Mouse (Mus musculus): ENCODE results near the gene Tnfsf12.
A peak's percentile ranks its signal among the peaks of the same experiment; 100 is the strongest.
"Not testable (repeated sequence)": the region's sequence is repeated elsewhere in the genome, so short reads cannot be mapped to it uniquely, and the experiment has no call there.

The Tnfsf12 gene

DNA sequence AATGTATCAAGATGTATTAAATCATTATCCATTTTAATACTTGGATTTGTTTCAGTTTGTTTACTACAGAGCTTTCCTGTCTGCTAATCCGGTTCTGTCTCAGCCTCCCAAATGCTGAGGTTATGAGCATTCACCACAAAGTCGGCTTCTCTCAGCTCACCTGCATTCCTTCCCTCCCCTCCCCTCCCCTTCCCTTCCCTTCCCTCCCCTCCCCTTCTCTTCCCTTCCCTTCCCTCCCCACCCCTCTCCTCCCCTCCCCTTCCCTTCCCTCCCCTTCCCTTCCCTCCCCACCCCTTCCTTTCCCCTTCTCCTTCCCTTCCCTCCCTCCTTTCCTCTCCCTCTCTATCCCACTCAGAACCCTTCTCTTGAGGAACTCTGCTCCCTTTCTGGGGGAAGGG lies 9.0 kb upstream of the Tnfsf12 start:
- DNase-seq (ENCODE audit: low spot score), result no peak

DNA sequence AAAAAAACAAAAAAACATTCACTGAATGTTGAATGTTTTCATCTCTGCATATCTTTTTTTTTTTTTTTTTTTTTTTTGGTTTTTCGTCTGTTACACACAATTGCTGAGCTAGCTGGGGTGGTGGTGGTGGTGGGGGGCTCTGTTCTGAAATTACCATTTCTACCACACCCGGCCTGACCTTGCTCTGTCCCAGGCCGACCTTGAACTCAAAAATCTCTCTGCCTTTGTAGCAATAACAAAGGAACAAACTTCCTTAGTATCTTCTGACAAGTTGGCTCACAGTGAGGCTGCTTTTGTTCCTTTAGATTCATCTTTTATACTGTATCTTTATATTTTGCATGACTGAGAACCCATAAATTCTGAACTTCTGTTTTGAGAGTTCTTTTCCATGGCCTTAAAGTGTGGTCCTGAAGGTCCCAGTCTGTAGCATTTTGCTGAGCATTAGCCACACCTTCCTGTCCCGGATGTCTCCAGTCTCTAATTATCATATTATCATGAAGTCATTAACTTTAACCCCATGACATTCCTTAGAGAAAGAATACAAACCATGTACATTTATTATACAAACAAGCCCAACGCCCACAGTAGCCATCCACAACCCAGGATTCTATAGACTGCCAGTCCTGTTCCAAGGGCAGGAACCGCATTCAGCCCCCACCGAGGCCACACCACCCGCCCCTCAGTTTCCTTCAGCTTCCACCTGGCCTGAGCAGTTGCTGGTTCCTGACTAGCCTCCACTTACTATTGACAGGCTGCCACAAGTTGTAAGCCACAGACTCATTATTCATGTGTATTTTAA lies 8.4 kb upstream of the Tnfsf12 start:
- no peak for DNase-seq (ENCODE audit: low spot score)

DNA sequence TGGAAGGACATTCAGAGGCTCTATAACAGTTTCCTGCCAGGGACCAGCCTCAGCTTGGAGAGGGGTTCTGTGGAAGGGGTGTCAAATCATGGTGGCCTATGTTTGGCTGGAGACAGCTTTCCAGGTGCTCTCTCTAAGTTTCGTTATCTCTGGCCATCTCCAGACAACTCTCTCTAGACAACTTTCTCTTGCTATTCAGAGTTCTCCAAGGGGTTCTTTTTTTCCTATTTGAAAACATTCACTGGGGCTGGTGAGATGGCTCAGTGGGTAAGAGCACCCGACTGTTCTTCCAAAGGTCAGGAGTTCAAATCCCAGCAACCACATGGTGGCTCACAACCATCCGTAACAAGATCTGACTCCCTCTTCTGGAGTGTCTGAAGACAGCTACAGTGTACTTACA lies 7.7 kb upstream of the Tnfsf12 start:
- DNase-seq (ENCODE audit: low spot score), result not testable (repeated sequence)

DNA sequence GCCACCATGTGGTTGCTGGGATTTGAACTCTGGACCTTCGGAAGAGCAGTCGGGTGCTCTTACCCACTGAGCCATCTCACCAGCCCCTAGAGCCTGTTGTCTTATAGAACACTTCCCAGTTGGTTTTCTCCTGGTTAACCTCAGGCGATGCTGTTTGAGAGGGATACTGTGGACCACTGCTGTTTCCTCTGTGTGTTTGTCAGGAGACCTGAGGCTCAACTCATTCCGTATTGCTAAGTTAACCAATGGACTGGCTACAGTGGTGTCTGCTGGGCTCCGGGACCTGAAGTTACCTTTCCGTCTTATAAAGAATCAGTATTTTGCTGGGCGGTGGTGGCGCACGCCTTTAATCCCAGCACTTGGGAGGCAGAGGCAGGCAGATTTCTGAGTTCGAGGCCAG lies 7.2 kb upstream of the Tnfsf12 start:
- DNase-seq (ENCODE audit: low spot score), result not testable (repeated sequence)

DNA sequence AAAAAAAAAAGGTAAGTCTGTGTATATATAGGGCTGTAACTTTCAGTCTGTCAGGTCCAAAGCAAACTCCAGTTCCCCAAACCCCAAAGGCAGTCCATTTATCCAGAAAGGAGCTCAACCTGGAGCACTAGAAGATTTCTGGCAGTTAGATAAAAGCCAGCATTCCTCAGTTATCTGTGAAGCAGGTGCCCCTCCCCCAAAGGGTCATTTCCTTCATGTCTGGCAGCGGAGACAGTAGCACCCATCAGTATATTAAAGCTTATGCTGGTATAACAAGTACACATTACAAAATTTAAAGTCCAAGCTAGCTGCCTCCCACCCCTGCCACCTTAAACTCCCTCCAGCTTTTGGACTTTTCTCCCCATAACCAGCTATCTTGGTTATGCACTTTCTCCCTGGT lies 3.9 kb upstream of the Tnfsf12 start:
- no peak for DNase-seq (ENCODE audit: low spot score)

DNA sequence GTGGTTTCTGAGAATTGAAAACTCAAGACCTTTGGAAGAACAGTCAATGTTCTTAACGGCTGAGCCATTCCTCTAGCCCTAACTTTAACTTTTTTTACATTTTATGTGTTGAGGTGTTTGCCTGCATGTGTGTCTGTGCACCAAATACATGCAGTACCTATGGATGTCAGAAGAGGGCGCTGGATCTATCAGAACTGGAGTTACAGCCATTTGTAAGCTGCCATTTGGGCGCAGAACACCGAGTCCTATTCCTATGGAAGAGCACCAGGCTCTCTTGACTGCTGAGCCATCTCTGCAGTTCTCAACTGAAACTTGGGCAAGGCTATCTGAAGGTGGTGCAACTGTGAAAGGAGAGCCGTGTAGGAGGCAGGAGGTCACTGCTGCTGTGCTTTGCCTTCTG lies 2.9 kb upstream of the Tnfsf12 start:
- no peak for DNase-seq (ENCODE audit: low spot score)

DNA sequence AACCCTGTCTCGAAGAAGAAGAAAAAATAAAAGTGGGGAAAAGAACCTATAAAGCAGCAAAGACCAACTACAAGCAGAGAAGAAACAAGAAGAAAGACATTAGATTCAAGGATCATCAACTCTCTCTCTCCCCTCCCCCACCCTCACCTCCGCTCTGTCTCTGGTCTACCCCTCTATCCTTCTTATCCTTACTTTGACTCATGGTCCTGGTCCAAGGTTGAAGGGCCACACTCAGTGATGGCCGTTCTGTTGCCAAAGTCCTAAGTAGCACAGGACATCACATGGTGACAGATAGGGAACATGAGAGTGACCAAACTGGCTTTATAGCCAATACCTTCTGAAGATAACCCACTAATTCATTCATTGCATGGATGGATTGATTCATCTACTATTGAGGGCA lies 1.7 kb upstream of the Tnfsf12 start:
- DNase-seq (ENCODE audit: low spot score), result no peak

DNA sequence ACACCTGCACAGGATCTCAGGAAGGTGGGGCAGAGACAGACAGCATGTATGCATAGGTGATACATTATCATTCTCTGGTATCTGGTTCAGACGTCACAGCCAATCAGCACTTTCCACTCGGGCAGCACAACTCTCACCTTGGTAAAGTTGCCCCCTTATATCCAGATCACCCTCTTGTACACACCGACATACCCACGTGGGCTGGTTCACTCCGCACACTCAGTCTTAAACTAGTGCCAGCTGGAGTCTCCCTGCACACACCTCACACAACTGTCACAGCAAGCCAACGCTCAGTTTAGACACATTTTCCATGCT lies 646 bp downstream of the Tnfsf12 start:
- no peak for DNase-seq (ENCODE audit: low spot score)

DNA sequence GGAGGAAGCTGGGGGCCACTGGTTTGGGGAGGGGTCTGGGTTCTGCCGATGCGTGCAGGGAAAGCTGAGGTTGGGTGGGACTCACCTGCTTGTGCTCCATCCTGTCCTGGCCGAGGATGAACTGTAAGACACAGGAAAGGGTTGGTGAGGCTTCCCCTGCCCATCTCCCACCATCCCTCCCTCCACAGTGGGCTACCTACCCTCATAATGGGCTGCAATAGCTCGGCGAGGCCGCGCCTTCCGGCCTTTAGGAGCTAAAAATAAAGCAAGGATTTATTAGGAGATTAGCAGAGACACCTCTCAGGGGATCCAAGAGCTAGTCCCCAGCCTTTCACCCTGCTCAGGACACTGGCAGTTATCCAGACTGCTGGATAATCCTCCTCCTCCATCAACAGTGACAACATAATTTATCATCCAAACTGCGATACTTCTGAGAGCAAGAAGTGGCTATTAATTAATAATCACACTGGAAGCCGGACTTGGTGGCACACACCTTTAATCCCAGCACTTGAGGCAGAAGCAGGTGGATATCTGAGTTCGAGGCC lies 2.2 kb downstream of the Tnfsf12 start:
- no peak for DNase-seq (ENCODE audit: low spot score)

DNA sequence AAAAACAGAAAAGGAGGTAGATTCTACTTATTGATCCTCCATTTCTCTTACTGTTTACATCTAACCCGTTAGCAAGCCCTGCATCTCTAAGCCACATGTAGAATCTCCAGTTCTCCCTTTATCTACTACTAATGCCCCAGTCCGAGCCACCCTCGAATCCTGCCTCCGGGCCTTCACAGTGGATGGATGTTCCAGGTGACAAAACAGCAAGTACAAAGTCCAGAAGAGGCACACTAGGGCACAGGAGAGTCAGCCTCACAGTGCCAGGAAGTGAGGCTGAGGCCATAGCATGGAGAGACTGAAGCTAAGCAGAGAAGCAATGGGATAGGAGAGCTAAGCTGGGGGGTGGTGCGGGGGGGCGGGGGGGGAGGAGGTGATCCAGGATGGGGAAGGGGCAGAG lies 2.8 kb downstream of the Tnfsf12 start:
- no peak for DNase-seq (ENCODE audit: low spot score)

DNA sequence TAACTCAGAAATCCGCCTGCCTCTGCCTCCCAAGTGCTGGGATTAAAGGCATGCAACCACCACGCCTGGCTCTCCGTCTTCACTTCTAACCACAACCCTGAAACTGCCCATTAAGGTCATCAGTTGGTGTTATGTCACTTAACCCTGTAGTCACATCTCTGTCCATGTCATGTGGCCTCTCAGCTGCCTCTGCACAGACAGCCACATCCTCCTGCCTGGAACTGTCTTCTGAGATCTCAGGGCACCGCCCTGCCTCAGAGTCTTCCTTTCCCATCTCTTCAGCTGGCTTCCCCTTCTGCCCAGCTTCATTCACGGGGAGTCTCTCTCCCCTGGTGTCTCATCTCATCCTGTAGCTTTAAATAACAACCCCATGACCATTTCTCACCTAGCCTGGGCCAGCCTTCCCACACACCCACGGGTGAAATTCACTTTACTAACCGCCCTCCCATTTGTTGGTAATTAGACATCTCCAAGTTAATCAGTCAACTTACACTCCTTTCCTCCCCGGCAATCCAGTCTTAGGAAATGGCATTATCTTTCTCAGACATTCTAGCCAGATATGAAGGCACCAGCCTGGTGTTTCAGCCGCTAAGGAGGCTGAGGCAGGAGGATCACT lies 3.3 kb downstream of the Tnfsf12 start:
- no peak for DNase-seq (ENCODE audit: low spot score)

DNA sequence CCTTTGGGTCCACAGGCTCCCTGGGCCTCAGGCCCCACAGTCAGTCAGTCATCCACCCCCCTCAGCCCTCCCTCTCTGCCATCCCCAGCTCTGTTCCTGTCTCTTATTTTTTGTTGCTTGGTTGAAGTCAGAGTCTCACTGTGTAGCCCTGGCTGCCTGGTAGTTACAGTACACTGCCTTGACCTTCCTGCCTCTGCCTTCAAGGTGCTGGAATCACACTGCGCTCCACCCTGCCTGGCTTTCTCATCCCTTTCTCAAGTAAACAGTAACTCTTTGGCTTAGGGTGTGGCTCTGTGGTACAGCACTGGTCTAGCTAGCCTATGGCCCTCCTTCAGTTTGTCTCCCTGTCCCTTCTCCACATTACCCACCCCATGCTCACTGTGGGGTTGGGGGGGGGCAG lies 5.8 kb downstream of the Tnfsf12 start:
- no peak for DNase-seq (ENCODE audit: low spot score)

DNA sequence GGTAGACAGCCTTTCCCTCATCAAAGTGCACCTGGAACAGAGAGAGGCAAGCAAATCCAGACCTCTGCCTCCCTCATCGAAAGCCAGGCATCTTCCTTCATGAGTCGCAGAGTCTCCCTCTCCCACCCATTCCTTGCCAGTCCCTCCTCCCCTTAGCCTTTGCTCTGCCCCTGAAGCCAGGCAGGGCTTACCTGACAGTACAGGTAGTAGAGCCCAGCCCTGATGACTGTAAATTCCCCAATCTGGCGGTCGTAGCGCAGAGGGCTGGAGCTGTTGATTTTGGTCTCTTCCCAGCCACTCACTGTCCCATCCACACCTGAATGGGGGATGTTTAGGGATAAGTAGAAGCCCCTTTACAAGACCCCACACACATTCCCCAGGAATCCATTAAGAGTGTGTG lies 8.6 kb downstream of the Tnfsf12 start:
- DNase-seq (ENCODE audit: low spot score), result no peak

DNA sequence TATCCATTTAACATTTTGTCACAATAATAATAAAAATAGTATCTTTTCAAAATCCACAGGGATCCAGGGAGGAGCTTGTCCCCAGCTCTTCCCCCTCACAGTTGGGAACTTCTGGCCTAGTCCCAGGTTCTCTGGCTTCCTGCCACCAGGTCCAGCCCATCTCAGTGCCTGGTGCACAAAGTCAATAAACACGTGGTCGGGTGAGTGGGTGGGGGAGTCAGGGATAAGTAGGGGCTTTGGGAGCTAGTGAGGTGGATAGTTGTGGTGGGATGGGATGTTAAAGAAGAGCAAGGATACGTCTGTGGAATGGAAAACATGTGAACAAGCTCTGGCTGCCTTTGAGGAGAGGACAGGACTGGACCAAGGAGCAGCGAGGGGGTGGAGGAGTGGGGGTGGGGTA lies 9.3 kb downstream of the Tnfsf12 start:
- no peak for DNase-seq (ENCODE audit: low spot score)

DNA sequence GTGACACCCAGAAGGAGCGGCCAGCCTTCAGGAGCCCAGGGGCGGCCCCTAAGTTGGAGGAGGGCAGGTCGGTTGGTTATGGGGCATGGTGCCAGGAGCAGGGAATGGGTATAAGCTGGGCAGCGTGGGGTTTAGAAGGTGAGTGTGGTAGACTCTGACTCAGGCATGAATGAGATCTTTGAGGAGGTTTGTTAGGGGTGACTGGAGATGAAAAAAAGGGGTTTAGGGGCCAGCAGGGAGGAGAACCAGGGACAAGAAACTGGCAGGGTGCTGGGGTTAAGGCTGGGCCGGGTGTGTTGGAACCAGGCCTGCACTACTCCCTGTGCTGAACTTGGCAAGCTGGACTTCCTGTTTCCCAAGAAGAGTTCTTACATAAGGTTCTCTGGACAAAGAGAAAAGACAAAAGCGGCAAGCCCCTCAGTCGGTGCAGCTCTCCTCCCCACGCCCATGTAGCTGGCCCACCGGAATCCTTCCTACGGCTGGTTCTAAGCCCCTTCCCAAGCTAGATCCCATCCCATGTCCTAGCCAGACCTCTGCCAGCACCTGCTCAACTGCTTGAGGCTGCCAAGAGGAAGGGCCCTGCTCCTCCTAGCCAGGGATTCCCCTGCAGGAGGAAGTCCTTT lies 10.0 kb downstream of the Tnfsf12 start, which contains the start of gene Tnfsf13:
Gene Tnfsf13, minus strand, starts transcription at position 259 of the 623 bp plus-strand sequence.
- DNase-seq (ENCODE audit: low spot score), result no peak

DNA sequence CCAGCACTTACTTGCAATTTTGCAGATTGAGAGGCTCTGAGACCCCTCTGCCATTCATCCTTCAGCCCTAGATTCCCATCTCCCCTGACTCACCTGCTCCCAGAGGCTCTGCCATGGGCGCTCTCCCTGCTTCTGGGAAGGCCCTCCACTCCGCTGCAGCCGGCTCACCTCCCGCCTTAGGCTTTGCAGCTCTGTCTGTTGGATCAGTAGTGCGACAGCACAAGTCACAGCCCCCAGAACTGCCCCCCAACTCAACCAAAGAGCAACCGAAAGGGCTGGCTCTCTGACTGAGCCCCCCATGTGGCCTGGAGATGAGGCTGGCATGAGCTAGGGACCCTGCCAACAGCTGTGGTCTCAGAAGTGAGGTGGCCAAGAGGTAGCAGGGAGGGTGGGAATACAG lies 10.7 kb downstream of the Tnfsf12 start:
- no peak for DNase-seq (ENCODE audit: low spot score)

DNA sequence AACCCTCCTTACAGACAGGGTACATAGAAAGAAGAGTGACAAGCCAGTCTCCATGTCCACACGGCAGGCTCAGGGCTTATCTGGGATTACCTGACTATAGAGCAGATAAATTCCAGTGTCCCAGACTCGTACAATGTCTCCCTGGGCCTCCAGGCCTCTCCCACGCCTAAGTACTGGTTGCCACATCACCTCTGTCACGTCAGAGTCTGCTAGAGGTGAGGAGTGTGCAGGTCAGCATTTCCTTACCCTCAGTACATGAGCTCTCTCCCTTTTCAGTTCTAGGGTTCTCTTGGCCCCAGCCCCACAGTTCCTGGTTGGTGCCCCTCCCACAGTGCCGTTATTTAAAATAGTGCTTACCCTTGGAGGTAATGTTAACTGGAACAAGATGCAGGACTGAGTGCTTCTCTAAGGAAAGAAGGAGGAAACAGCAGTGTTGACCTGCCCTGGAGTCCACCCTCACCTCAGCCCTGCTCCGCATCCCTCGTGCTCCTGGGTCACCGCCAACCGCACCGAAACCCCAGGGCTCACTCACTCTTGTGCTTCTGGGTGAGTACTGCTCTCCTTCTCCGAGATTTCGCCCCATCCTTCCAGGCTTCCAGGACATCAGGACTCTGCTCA lies 11.4 kb downstream of the Tnfsf12 start:
- DNase-seq (ENCODE audit: low spot score), result no peak

DNA sequence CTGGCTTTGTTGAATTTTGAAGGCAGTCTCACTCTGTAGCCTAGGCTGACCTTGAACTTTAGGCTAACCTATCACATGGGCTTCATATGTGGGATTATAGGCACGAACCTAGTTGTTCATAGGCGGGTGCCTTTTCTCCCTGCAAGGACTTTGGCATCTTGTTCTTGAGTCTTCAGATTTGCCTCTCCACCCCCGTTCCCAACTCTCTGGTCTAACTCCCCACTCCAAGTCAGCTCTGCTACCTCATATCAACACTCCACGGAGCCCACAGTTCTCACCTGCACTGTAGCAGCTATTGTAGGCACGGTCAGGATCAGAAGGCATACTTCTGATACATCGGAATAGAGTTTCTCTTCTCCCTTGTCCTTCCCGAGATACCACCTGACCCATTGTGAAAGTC lies 12.1 kb downstream of the Tnfsf12 start:
- no peak for DNase-seq (ENCODE audit: low spot score)

DNA sequence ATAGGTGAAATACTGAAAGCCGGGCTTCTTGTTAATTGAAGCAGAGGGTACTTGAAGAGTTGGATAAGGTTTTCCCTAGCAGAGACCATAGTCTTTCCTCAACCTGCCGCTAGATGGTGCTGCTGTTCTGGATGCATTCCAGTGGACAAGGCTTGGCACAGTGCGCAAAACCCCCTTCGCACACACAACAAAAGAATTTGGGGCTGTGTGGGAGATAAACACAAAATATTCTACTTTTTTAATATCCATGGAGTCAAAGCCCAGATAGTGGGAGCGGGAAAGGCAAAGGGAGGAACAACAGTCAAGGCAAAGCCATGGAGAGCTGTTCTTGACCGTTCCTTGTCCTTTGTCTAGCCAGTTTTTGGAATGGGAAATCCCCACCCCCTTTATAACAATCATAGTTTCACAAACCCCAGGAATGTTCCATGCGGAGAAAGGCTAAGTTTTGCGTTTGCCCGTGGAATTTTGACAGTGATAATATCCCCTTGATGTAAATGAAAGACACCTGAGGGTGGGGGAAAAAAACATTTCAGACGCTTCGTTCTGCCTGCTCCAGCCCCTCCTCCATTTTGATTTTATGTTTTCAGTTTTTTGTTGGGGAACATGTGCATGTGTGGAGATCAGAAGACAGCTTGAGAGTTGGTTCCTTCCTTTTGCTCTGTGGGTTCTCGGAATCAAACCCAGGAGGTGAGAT lies 12.7 kb downstream of the Tnfsf12 start:
- peak; percentile 90 for DNase-seq (ENCODE audit: low spot score)

DNA sequence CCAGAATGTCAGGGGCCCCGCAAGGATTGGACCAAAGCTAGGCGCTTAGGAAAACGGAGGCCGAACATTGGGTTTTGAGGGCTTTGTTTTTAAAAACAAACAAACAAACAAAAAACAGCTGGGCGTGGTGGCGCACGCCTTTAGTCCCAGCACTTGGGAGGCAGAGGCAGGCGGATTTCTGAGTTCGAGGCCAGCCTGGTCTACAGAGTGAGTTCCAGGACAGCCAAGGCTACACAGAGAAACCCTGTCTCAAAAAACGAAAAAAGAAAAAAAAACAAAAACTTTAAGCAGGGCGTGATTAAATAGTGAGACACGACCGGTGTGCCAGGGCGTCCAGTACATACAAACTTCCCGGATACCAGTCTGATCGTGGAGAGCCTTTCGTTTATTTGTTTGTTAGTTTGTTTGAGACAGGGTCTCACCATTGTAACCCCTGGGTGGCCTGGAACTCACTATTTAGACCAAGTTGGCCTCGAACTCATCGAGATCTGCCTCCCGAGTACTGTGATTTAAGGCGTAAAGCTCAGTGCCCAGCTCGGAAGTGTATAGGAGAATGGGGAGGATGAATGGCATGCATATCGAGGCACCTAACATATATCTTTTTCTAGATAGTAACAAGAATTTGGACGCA lies 13.3 kb downstream of the Tnfsf12 start:
- no peak for DNase-seq (ENCODE audit: low spot score)

DNA sequence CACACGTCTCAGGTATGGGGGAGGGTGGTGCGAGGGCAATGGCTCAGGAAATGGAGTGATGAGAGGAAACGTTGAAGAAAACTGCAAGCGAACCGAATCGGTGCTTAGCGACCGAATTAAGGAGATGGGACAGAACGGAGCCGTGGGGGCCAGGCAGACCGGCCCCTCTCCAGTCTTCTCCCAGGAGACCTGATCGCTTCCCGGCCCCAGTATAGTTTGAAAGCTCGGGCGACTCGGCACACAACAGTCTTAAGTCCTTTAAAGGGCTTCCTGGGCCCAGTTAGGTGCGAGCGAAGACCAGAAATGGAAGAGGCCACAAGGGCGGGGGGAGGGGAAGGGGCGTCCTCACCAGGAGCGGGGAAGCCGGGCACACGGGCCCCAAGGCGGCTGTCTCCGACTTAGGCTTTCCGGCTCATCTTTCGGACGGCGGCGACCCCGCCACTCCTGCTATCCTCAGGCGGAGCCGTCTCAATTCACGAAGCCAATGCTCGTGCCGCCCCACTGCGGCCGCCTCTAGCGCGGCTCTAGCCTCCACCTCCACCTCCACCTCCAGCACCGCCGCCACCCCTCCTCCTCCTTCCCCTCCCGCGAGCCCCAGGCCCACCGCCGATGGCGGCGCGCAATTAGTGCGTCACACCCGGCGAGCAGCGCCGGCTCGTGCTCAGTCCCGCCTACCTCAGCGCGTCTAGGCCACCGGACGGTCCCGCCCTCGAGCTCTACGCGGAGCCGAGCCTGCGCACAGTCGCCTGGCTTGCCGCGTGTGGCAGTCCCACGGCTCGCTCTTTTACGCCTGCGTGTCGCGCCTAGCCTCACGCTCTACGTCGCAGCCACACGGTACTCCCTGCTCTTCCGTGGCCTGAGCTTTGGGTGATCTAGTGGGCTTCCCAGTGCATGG lies 14.1 kb downstream of the Tnfsf12 start, which contains the start of gene Senp3:
Gene Senp3, minus strand, starts transcription at position 771 of the 895 bp plus-strand sequence.
- DNase-seq (ENCODE audit: low spot score), result peak; percentile 90

All from c-Kit-positive CD71-positive TER-119-positive erythroid progenitor cells, embryonic 14.5 days (primary cell).